Mouse (Mus musculus) spleen, postnatal 36 days (tissue): ENCODE results near the gene Fam19a3.
"Not testable (repeated sequence)": the region's sequence is repeated elsewhere in the genome, so short reads cannot be mapped to it uniquely, and the experiment has no call there.

Experiments used
- DNase-seq, 2 experiments: peaks; one replicate each; pipeline ENCODE4 v3.0.0; 2022; ENCODE audit warnings: low spot score in 2 of 2, mixed read lengths in 1 of 2

Fam19a3 gene

DNA sequence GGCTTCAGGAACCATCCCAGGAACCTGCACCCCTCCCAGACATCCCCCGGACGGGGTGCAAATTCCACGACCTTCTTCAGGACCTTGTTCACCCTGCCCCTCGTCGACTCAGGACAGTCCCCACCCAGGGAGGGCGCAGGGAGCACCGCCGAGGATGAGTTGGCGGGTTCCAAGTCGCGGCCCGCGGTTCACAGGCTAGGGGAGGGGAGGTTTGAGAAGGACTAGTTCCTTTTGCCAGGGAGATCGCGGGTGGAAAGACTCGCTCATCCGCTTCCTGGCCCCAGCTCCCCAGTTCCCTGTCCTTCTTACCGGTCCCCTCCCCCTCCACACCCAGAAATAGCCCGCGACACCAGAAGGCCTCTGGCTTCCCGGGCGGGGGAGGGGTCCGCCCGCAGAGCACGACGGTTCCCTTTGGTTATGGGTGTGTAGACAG lies at the start of gene Fam19a3:
TSS of gene Fam19a3 (minus strand) at position 370 of the 433 bp plus-strand sequence.
- peak; percentile 32 to 36 for DNase-seq

DNA sequence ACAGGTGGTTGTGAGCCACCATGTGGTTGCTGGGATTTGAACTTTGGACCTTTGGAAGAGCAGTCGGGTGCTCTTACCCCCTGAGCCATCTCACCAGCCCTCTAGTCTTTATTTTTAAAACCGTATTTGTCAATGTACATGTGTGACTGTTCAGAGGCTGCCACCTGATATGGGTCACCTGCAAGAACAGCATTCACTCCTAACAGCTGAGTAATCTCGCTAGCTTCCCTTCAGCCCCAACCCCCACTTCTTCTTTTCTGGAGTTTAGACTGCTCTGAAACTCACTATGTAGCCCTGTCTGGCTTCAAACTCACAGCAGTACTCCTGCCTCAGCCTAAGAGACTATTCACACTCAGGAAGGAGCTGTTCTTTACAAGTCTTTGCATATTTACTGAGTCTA lies 40.8 kb upstream of the Fam19a3 start:
- DNase-seq: no peak

DNA sequence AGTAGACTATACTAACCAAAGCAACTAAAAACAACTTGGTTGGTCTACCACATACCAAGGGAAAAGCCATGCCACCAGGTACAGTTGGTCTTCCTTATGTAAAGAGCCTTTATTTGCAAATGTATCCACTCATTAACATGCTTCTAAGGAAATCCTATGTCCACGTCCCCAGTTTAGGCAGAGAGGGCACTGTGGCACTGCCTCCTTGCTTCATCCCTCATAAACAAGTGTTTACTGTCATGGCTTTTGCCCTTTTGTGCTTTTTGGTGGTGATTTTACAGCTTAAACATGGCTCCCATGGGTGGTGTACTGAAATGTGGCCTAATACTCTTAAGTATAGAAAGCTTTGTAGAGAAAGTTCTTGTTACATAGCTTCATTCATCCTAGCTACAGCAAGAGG lies 38.8 kb upstream of the Fam19a3 start:
- DNase-seq: no peak

DNA sequence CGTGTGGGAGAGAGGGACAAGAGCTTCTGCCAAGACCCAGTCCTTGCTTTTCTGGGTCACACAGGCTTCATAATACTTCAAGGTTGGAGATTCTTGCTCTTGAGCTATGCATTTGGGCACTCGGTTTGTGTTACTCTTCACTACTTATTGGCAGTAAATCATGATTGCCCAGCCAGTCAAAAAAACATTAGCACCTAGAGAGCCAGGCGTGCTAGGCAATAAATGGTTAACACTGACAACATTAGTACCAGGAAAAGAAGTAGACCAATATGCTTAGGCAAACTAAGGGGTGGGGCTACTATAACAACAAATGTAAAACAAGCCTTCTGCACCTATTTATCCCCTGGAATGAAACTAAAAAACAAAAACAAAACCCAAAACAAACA lies 37.1 kb upstream of the Fam19a3 start:
- no peak for DNase-seq

DNA sequence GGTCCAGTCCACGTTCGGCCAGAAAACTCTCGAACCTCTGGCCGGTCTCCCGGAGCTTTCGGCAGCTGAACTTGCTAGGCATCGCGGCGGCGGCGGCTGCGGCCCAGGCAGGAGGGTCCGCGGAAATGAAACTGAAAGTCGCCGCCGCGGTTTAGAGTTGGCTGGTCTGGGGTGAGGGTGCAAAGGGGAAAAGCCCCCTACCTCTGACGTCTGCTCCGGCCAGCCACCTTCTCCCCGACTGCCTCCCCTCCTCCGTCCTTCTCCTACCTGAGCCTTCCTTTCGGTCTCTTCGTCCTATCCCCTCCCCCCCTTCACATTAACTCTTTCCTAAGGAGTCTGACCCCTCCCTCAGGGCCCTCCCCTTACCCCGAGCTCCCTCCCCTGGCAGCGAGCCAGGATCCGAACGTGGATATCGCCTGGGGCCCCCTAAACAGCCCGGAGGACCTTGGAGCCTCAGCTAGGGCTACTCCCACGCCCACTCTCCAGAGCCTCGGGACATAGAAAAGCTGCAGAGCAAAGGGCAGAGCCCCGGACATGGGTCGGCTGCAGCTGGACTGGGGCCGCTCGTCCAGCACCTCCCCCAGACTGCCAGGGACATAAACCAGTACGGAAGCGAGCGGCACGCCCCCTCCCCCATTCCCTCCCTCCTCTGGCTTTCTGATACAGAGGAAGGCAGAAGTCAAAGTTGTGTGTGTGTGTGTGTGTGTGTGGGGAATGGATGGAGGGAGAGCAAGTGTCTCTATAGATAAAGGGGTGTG lies 36.5 kb upstream of the Fam19a3 start, which contains the start of gene Mov10:
TSS of gene Mov10 (minus strand) at position 573 of the 758 bp plus-strand sequence.
- DNase-seq: peak; percentile 66 to 69

DNA sequence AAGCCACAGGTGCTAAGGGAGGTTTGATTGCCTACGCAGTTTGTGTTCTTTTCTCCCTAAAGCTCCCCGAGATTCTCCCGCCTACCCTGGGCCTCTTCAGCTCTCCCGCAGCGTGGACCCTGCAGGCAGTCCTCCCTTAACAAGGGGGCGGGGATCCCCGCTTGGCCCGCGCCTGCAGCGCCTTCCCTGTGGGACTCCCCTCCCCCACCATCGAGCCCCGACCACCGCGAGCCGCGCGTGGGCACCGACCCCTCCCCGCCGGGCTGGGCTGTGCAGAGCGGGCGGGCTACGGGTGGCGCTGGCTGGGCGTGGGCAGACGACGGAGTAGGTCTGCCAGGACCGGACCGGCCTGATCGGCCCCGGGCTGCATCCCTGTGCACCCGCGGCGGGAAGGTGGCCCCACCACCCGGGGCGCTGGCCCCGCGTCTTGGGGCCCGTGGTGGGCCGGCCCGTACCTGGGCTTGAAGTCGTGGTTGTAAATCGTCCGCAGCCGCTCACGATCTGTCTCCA lies 35.9 kb upstream of the Fam19a3 start:
- peak; percentile 26 to 31 for DNase-seq

DNA sequence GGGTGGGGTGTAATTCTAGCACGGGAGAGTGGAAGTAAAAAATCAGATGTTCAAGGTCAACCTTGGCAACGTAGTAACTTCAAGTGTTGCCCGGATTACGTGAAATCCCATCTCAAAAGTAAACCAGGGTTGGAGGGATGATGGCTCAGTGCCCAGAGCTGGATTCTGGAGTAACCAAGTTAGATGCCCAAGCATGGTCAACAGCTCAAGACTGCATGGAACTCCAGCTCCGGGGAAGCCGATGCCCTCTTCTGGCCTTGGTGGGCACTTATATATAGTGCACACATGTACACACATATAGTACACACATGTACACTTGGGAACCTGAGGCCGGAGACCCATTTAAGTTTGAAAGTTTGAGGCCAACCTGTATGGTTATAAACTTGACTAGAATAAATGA lies 34.5 kb upstream of the Fam19a3 start:
- no peak for DNase-seq

DNA sequence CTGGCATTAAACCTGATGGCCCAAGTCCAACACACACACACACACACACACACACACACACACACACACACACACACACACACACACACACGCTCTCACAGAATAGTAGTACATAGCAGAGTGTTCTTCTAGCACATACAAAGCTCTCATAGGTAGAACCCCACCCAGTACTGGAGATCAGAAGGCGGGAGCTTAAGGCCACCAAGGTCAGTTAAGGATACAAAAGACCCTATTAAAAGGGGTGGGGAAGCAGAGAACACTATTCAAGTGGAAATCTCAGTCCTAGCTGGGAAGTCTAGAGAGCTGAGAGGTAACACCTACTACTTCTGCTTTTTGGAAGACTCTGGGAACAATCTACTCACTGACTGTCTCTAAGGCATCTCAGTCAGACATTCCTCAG lies 33.7 kb upstream of the Fam19a3 start:
- DNase-seq: no peak

DNA sequence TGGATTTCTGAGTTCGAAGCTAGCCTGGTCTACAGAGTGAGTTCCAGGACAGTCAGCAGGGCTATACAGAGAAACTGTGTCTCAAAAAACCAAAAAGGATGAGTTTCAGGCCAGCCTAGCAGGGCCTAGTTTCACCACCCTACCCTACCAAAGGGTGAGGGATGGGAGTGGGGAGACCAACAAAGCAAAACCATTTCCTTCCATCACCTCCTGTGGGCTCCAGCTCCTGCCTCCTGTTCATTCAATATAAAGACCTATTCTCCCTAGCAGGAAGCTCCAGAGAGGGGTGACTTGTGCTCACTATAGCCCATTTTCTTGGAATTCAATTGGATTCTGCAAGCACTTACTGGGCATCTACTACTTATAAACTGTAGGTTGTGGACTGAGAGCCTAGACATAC lies 33.1 kb upstream of the Fam19a3 start:
- DNase-seq: no peak

DNA sequence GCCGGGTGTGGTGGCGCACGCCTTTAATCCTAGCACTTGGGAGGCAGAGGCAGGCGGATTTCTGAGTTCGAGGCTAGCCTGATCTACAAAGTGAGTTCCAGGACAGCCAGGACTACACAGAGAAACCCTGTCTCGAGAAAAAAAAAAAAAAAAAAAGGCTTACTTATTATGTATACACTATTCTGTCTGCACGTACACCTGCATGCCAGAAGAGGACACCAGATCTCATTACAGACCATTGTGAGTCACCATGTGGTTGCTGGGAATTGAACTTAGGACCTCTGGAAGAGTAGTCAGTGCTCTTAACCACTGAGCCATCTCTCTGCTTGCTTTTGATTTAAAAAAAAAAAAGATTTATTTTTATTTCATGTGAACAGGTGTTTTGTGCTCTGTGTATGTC lies 31.6 kb upstream of the Fam19a3 start:
- not testable (repeated sequence) for DNase-seq

DNA sequence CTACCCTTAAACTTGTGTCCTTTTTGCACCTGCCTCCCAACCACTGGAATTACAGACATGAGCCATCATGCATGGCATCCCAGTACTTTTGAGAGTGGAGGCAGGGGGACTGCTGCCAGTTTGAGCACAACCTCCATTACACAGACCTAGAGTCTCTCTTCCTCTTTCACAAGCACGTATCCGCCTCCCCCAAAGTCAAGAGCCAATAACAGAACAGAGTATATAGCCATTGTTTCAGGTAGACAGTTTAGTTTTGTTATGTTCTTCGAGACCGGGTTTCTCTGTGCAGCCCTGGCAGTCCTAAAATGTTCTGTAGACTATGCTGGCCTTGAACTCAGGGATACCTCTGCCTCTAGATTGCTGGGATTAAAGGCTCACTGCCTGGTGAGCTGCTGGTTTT lies 30.6 kb upstream of the Fam19a3 start:
- no peak for DNase-seq

DNA sequence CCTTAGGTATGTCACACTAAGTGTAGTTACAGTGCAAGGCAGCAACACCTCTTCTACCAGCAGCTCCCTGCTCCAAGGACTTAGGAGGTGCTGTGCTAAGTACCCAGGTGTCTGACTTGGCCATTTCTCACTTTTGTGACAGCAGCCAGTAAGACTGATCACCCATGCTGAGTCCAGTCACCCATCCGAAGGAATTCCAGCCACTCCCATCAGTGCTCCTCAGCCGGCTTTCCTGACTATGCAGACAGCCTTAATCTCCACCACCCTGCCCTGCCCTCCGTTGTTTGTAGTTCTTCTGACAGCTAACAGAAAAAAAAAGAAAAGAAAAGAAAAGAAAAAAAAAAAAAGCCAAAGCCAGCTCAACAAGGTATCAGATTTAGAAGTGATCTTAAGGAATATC lies 30.1 kb upstream of the Fam19a3 start:
- DNase-seq: no peak

DNA sequence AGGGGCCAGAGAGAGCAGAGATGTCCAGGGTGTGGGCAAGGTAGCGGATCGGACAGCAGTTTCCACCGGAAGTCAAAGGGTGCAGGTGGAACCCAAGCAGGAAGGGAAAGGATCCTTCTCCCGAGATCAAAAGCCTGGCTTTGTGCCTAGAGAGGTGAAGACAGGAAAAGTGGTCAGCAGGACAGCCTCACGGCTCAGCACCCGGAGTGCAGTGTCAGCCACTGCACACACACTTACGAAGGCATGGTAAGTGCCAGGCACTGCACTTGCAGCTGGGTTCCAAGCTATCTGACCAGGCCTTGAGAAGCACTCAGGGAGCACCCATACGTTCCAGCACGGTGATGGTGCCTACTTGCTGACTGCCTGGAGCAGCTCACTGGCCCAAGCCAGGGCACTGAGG lies 23.9 kb upstream of the Fam19a3 start:
- no peak for DNase-seq

DNA sequence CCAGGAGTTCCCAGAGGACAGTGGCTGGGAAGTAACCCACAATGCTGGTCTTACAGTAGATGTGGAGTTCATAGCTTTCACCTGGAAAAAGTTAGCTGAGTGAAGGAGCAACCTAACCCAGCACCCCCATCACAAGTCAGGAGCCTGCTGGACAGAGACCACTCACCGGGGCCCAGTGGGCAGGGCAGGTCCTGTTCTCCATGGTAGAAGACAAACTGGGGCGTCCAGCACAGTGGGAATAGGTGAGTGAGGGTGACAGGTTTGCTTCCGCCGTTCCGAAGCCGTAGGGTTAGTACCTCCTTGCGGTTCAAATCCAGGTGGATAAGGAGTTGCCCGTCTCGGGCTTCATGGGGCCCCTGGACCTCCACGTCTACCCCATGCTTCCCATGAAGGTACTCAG lies 22.7 kb upstream of the Fam19a3 start:
- DNase-seq: no peak

DNA sequence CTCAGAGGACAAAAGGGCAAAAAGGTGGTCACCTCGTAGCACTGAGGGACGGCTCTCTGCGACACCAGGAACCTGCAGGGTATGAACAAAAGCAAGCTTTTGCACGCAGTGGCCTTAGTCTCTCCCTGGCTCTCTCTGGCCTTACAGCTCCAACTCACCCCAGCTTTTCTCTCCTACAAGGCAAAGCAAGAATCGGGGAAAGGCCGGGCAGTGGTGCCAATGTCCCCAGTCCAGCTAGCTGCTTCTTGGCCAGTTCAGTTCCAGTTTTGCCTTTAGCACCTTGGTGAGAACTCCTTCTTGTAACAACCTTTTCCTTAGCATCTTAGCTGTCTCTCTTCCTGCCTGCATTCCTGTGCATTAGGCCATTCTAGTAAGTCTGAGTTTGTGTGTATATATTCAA lies 19.8 kb upstream of the Fam19a3 start:
- DNase-seq: no peak

DNA sequence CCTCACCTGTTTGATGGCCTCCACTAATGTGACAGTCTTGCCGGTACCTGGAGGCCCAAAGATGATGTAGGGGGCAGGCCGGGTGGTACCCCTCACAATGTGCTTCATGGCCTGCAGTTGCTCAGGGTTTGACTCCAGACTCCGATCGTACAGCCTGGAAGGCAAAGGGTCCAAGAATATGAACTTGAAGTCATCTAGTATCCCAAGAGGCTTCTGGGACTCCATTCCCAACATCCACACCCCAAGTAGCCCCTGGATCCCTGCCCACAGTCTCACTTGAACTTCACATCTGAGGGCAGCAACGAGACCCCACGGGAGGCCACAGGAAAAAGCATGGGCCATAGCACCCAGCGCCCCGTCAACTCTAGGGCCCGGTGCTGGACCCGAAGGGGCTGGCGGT lies 19.0 kb upstream of the Fam19a3 start:
- no peak for DNase-seq

DNA sequence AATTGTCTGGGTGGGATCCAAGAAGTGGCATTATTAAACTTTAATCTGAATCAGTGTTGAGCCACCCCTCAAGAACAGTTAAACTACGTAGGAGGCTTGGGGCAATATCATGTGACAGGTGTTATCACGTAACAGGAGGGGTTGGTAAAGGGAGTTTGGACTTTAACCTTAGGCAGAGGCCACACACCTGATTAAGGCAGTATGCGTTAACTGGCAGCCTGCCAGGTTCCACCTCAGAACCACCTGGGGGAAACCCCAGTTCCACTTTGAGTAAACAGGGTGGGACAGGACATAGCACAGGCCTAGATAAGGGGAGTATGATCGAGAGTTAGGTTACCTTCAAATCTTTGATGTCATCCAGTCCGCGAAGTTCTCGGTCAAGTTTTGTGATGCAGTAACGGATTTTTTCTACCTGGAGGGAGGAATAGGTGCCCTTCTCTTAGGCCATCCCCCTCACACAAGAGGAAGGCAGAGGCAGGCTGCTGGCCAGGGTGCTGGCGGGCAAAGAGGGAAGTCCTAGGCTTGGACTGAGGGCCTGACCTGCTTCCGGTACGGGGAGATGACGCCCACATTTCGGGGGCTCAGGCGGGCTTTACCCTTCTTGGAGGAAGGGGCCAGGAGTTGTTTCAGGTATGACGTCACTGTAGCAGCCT lies 14.9 kb upstream of the Fam19a3 start:
- DNase-seq: no peak

DNA sequence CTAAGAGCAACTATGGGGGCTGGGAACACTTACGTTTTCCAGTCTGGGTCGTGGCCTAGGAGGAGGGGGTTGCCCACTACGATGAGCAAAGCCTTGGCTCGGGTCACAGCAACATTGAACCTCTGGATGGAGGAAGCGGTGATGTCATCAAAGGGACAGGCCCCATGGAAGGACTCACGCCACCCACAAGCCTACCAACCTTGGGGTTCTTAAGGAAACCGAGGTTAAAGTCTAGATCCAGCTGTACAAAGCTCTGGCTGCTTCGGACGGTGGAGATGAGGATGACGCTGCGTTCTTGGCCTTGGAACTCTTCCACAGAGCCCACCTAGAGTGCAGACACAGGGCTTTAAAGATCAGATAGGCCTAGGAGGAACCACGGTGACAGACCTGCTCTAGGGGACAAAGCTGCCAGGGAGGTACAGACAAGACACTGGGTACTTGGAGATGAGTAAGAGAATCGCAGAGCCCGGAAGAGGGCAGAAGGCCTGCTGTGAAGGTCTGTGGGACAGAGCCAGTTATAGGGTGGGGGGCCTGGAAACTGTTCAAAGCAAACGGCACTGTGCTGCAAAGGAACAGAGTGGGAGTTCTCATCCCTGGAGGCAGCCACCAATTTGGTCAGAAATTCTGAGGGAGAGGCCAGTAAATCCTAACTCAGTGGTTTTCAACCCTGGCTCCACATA lies 14.2 kb upstream of the Fam19a3 start:
- DNase-seq: no peak

DNA sequence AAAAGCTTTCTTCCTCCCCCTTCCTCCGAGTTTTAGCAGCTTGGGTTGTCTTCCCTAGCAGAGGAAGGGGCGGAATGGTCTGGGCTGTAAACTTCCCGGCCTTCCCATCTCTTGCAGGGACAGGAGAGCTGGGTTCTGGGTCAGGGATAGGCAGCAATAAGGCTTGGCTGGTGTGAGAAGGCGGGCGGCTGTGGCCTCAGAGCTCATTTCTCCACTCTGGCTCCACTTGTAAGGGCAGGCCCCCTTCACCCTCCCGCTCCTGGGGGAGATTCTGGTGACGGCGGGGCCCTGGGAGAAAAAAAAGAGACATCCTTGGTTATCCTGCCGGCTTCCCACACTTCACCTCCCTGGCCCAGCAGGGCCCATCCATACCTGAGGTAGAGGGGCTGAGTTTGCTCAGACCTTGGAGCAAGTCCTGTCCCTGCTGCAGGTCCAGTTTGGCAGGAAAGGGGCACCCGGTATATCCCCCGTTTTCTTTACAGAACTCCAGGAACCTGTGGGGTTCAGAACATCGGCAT lies 13.4 kb upstream of the Fam19a3 start:
- DNase-seq: no peak

DNA sequence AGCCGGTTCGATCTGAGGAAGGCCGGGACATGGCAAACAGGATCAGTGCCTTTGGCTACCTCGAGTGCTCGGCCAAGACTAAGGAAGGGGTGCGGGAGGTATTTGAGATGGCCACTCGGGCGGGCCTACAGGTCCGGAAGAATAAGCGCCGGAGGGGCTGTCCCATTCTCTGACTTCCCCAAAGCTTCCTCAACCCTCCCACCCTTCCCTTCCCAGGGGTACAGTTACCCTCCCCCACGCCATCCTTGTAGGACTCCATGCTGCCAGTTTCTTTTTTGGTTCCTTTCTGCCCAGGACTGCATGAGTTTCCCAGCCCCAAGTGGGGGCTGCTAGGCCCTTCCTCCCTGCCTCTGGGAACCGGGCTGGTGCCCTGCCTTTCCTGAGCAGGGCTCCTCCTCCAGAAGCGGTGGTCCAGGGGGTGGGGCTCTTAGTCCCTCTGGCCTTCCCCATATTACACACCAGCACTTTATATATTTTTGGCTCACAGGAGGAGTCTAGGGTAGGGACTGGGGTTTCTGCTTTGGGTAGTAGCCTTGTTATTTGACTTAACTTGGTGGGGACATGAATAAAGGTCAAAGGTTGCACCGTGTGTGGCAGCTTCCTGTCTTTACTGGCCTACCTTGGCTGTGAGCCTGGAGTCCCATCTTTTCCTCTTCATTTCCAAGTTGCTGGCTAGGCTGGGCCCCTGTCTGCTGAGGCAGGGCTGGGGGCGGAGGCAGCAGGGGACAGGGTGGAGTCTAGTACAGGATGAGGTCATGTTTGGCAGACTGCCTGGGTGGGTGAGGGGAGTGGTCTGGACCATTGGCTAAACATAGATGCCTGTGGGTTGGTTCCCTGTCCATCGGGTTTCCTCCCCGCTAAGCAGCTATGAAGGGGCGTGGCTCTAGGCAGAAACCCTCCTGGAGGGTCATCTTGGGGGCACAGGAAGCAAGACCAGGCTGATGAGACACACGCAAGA lies 12.5 kb upstream of the Fam19a3 start:
- peak; percentile 52 to 58 for DNase-seq
